Mouse (Mus musculus): ENCODE results near the gene Bcor.

GRCm38 (mm10) chrX:12153141-12154095, 6.7 kb downstream of the Bcor start:
- TF ChIP-seq ZNF384 (IDR thresholded peaks at IDR 0.05; ENCODE audit: low read depth, low read length) (no peak), ZC3H11A (IDR thresholded peaks at IDR 0.05; ENCODE audit: borderline replicate concordance, low read depth, low read length) (no peak), HCFC1 (IDR thresholded peaks at IDR 0.05; ENCODE audit: borderline replicate concordance, insufficient read depth, low read length) (no peak), CHD2 (IDR thresholded peaks at IDR 0.05; ENCODE audit: low read depth, low read length) (no peak), MAFK (IDR thresholded peaks at IDR 0.05; ENCODE audit: insufficient read depth, low read depth, low read length) (no peak)
